Mouse (Mus musculus) left cerebral cortex, postnatal 25 days (tissue): ENCODE results near the gene Fhl5. TPM values are rescaled to one million over a fixed set of nuclear protein-coding genes. Genes with fewer than 3 reads are reported as not detected.
"Not testable (repeated sequence)": the region's sequence is repeated elsewhere in the genome, so short reads cannot be mapped to it uniquely, and the experiment has no call there.

Experiments used
- DNase-seq, 2 experiments: peaks; one replicate each; pipeline ENCODE4 v3.0.0; 2022; ENCODE audit warnings: low spot score in 2 of 2, mixed read lengths in 1 of 2
- intact Hi-C: fragments of 180-260 bp; cut with DNase I; formaldehyde crosslinking; loops from one replicate; pipeline ENCODE4 v1.15.1; 2025
- total RNA-seq, 2 experiments: library from RNA; stranded (reverse); gene quantifications; 2 replicates each; pipeline ENCODE4 v1.2.3; 2021

The Fhl5 gene
- total RNA-seq = under 1 TPM; 0.60 to 0.66 TPM

GRCm38 (mm10) chr4:25242776-25243175 is at the start of gene Fhl5:
Fhl5 (minus strand) TSS chr4:25242876.
- intact Hi-C loops = no loop called here
- DNase-seq = no peak

DNA sequence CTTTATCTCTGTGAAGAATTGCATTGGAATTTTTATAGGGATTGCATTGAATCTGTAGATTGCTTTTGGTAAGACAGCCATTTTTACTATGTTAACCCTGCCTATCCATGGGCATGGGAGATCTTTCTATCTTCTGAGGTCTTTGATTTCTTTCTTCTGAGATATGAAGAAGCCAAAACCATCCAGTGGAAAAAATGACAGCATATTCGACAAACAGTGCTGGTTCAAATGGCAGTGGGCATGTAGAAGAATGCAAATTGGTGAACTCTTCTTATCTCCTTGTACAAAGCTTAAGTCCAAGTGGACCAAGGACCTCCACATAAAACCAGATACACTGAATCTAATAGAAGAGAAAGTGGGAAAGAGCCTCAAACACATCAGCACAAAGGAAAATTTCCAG is 42.3 kb upstream of the Fhl5 start:
- intact Hi-C loops = not testable (repeated sequence)

GRCm38 (mm10) chr4:25281671-25282038 is 39.0 kb upstream of the Fhl5 start, which contains the start of gene Ufl1:
Ufl1 (minus strand) TSS chr4:25281821.
- peak; percentile 97 to 98 for DNase-seq
- intact Hi-C loops = loop anchor here (1.0 kb wide), 1 partner anchor 518 kb away; no protein-coding TSS in a partner anchor

More for the DNA sequence above, 42.3 kb upstream of the Fhl5 start:
- not testable (repeated sequence) for DNase-seq

DNA sequence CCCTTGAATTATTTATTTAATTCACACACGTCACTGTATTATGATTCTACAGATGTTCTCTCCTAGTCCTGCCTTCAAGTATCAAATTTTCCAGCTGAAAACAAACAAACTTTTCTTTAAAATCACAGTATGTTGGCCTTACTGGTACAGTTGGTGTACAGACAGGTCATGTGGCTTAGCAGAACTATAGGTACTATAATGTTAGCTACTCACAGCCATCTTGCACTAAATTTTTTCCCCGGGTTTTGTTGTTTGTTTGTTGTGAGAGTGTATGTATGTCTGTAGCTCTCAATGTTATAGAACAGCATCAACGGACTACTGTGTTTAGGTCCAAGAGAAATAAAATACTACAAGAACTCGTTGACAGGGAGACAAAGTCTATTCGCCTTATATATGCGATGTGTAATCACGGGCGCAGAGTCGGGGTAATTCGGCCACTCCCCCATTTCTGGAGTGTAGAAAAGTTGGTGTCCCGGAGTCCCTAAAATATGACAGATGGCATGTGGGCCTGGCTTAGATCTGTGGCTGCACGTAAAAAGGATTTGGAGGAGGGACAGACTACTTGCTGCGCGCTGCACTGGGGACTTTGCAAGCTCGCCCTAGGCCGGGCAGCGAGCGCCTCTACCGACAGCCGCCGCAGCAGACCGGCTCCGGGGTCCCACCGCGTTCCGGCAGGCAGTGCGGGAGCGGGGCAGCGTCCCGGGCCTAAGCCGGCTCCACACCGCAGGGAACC is 38.4 kb upstream of the Fhl5 start:
- intact Hi-C loops = loop anchor here (1.0 kb wide), 1 partner anchor 518 kb away; no protein-coding TSS in a partner anchor

DNA sequence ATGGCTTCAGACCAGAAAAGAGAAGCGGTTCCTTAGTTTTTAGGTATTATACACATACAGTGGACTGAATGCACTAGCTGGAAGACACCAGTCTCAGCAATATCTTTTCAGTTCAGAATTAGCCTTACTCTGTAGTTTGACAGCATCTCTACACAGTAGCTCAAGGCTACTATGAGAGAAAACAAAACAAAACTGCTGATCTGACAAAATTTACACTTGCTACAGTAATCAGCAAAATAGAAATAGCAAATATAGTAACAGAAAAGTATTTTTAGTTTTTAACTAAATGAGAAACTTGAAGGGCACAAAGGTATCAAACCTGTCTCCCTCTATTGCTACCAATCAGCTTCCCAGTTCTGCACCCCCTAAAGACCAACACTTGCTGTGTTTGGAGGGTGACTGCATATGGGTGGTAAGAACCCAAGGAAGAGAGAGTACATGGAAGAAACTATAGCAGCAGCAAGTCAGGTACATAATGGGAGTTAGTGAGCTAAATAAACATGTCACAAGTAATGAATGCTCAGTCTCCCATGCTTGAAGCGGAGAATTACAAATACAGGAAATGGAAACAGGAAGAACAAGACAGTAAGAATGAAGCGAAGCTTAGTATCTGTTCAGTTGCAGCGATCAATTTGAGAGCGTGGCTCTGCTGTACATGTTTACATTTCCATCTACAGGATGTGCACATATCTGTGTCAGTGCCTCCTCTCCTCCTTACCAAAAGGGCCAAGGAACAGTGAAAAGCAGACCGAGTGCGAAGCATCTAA is 30.4 kb upstream of the Fhl5 start:
- intact Hi-C loops = no loop called here
- DNase-seq = no peak

More for the DNA sequence above, 38.4 kb upstream of the Fhl5 start:
- peak in 1 of 2 experiments; percentile 87 for DNase-seq

GRCm38 (mm10) chr4:25271926-25272325 is 29.2 kb upstream of the Fhl5 start:
- no peak for DNase-seq
- intact Hi-C loops = no loop called here

DNA sequence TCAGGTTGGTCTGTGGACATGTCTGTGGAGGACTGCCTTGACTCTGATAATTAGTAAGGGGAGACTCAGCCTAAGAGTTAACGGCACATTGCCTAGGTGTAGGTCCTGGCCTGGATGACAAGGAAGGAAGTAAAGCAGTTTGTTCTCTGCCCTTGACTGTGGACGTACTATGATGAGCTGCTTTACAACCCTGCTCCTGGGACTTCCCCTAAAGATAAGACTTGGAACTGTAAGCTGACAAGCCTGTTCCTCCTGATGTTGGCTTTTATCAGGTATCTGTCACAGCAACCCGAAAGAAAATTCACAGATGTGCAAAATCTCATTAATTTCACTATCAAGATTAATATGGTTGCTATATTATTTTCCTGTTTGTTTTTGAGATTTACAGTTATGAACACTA is 24.5 kb upstream of the Fhl5 start:
- intact Hi-C loops = no loop called here
- DNase-seq = no peak

DNA sequence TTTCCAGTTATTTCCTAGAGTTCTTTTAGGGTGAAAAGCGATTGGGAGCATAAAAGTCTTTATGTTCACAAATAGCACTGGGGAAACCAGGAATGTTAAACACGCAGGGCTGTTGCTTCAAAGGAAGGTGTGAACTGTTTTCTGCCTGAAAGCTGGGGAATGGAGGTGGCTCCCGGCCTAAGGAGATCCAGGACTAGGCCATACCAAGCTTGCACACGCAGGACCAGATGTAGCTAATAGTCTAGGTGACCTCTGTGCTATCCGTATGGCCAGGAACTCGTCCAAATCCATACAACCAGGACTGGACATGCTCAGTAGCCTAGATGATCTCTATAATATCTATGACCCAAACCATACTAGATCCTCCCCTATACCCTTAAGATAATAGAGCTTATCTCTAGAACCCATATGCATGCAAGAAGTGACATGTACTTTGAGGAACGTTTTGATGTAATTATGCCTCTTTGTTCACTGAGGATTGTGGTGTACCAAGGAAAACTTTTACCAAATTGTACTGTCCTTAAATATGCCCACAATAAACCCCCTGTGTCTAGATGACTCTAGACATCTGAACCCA is 15.2 kb upstream of the Fhl5 start:
- no peak for DNase-seq
- intact Hi-C loops = no loop called here

- DNase-seq, intact Hi-C loops: not testable (repeated sequence)
These were observed 7.0 kb downstream of the Fhl5 start for GRCm38 (mm10) chr4:25235663-25236062.

DNA sequence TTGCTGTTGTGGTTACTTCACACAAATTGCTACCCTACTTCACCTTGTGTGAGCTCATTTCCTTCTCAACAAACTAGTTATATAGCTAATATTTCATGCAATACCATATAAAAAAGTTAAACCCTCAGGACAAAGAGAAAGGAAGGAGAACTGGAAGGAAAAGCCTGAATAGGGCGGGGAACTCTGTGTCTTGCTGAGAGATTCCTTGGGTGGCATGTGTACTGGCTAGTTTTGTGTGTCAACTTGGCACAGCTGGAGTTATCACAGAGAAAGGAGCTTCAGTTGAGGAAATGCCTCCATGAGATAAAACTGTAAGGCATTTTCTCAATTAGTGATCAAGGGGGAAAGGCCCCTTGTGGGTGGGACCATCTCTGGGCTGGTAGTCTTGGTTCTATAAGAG is 8.9 kb downstream of the Fhl5 start:
- intact Hi-C loops, DNase-seq: not testable (repeated sequence)

DNA sequence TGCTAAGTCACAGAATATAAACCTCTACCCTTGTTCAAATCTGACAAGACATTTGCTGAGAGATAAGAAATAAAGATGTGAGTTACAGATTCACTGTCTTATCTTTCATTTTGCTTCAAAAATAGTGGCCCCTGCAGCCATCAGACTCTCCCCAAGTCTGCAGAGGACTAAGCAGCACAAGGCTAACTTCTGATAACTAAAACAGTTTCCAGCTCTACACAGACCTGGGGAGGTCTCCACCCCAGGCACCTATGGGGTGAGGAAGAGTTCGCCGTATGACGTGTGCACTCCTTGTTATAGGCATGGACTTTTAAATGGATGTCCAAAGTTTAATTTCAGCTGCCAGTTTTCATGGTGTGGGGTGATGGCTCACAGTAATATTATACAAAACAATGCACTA is 10.1 kb downstream of the Fhl5 start:
- intact Hi-C loops = no loop called here
- DNase-seq = no peak

DNA sequence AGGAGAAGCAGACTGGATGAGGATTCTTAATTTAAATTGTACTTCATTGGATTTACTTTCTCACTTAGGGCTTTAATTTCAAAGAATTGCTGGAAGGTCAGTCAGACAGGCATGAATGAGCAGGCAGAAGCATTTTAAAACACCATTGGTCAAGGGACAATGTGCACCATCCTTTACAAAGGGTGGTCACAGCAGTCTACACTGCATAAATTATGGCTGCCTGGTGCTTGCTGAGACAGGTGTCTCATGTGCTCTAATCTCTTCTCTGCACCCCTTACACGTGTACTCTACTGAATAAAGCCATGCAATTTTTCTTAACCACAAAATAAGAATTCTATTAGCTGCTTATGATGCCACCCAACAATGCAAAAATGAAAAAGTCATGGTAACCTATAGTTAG is 15.1 kb downstream of the Fhl5 start:
- intact Hi-C loops = no loop called here
- DNase-seq = no peak

GRCm38 (mm10) chr4:25221927-25222326 is 20.7 kb downstream of the Fhl5 start:
- intact Hi-C loops = no loop called here
- DNase-seq = no peak

GRCm38 (mm10) chr4:25213451-25213850 is 29.2 kb downstream of the Fhl5 start:
- DNase-seq = no peak
- intact Hi-C loops = no loop called here

DNA sequence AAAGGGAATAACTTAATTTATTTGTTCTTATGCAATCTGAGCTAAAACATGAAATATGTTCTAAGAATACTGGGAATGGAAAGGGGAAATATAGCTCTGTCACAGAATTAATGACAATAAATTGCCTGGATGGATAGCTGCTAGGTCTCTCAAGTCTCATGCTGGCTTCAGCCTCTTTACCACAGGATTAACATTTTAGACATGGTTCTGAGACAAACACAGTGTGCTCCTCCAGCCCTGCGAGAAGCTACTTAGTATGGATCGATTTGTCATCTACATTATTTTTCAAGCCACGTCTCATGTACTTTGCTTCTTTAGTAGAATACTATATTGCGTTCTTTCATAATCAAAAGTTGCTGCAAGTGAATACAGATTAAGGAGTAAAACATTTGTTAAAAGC is 36.5 kb downstream of the Fhl5 start:
- intact Hi-C loops = no loop called here
- no peak for DNase-seq

- intact Hi-C loops = no loop called here
- no peak for DNase-seq
These were observed 45.4 kb downstream of the Fhl5 start for GRCm38 (mm10) chr4:25197310-25197709.

- DNase-seq = peak; percentile 46 to 75
These were observed 63.0 kb downstream of the Fhl5 start for GRCm38 (mm10) chr4:25179617-25180208.

More at GRCm38 (mm10) chr4:25179617-25180208, 63.0 kb downstream of the Fhl5 start:
- intact Hi-C loops = loop anchor here (5.0 kb wide), 2 partner anchors 272 to 457 kb away; no protein-coding TSS in a partner anchor
